Mouse (Mus musculus) ovary, postnatal 14 days (tissue): ENCODE measurements around the gene Ubr4.
"Not testable (repeated sequence)": the region's sequence is repeated elsewhere in the genome, so short reads cannot be mapped to it uniquely, and the experiment has no call there.

Experiments used
- DNase-seq: peaks from one replicate; pipeline ENCODE4 v3.0.0; 2022; ENCODE audit warnings: low spot score

Ubr4 gene

GRCm38 (mm10) chr4:139484496-139484895 lies 132.1 kb downstream of the Ubr4 start:
- DNase-seq, result no peak

GRCm38 (mm10) chr4:139487085-139487484 lies 134.7 kb downstream of the Ubr4 start:
- DNase-seq, result no peak

GRCm38 (mm10) chr4:139488325-139488724 lies 135.9 kb downstream of the Ubr4 start:
- DNase-seq, result no peak

GRCm38 (mm10) chr4:139489946-139490345 lies 137.5 kb downstream of the Ubr4 start:
- DNase-seq, result no peak

- DNase-seq, result peak; percentile 52
These were observed 138.1 kb downstream of the Ubr4 start for GRCm38 (mm10) chr4:139490413-139491055.

GRCm38 (mm10) chr4:139491541-139492170 lies 139.2 kb downstream of the Ubr4 start:
- DNase-seq, result no peak

- no peak for DNase-seq
These were observed 139.9 kb downstream of the Ubr4 start for GRCm38 (mm10) chr4:139492258-139492833.

- DNase-seq, result no peak
These were observed 141.0 kb downstream of the Ubr4 start for GRCm38 (mm10) chr4:139493227-139494025.

GRCm38 (mm10) chr4:139500814-139501213 lies 148.4 kb downstream of the Ubr4 start:
- DNase-seq, result no peak

GRCm38 (mm10) chr4:139501702-139502101 lies 149.3 kb downstream of the Ubr4 start:
- DNase-seq, result no peak

- no peak for DNase-seq
These were observed 151.5 kb downstream of the Ubr4 start for GRCm38 (mm10) chr4:139503919-139504318.

- DNase-seq, result no peak
These were observed 153.3 kb downstream of the Ubr4 start for GRCm38 (mm10) chr4:139505716-139506115.

GRCm38 (mm10) chr4:139506727-139507126 lies 154.3 kb downstream of the Ubr4 start:
- no peak for DNase-seq

- no peak for DNase-seq
These were observed 156.7 kb downstream of the Ubr4 start for GRCm38 (mm10) chr4:139509069-139509468.

GRCm38 (mm10) chr4:139511557-139511956 lies 159.1 kb downstream of the Ubr4 start:
- no peak for DNase-seq

GRCm38 (mm10) chr4:139512985-139513384 lies 160.6 kb downstream of the Ubr4 start:
- no peak for DNase-seq

- DNase-seq, result no peak
These were observed 166.8 kb downstream of the Ubr4 start for GRCm38 (mm10) chr4:139519221-139519620.

GRCm38 (mm10) chr4:139521926-139522325 lies 169.5 kb downstream of the Ubr4 start:
- DNase-seq, result no peak

GRCm38 (mm10) chr4:139526475-139526874 lies 174.1 kb downstream of the Ubr4 start:
- no peak for DNase-seq

- not testable (repeated sequence) for DNase-seq
These were observed 177.8 kb downstream of the Ubr4 start, which contains the start of gene Iffo2 for GRCm38 (mm10) chr4:139530248-139530647. Gene Iffo2 (plus strand): TSS chr4:139530548.

- no peak for DNase-seq
These were observed 179.7 kb downstream of the Ubr4 start for GRCm38 (mm10) chr4:139532081-139532480.

GRCm38 (mm10) chr4:139535127-139535695 lies 182.8 kb downstream of the Ubr4 start:
- no peak for DNase-seq
